Mouse (Mus musculus): ENCODE data around the gene Thada.

Gene Thada

DNA sequence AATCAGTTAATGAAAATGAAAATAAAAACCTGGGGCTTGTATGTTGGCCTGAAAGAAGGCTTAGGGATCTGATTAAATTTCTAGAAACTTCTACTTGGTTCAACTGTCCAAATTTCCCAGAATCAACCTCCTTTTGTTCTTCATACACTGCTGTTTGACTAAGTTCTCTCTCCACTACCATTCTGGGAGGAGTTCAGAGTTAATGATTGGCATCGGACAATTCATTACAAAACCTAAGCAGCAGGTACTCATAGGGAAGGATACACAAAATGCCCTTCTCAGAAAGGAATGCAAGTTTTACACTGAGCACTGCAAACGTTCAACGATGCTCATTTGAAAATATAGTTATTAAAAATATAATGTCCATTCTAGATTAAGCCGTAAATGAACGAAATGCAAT is 179.5 kb downstream of the Thada start:
- no peak for DNase-seq

DNA sequence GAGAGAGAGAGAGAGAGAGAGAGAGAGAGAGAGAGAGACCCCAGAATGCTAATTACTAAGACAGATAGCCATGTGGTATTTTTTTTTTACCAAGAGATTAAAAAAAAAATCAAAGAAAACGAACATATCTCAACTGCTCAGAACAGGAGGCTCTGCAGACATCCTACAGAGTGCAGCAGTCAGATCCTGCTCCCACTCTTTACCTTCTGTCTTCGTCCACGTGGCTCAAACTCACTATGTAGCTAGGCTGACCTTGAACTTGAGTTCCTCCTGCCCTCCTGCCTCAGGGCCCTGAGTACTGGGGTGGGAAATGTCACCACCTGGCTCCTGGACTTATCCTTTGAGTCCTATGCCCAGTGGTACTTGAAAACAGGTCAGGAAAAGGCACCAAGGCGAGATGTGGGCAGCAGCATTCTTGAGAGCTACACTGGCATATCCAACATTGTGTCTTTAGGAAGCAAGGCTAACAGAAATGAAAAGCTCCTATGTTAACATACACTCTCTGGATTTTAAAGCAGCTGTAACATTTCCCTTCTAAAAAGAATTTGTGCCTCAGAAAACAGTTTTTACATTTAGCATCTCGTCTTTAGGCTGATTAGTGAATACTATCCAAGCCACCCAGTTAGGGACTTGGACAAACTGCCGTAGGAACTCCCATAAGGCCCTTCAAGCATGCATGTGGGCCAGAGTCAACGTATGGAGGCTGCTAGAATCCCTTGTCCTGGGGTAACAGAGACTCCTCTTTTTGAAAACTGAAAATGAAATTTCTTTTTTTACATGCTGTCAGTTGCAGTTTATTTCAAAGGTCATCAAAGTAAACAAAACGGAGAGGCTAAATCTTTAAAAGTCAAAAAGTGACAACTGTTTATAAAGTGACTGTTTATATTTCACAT is 183.4 kb downstream of the Thada start:
- no peak for DNase-seq

DNA sequence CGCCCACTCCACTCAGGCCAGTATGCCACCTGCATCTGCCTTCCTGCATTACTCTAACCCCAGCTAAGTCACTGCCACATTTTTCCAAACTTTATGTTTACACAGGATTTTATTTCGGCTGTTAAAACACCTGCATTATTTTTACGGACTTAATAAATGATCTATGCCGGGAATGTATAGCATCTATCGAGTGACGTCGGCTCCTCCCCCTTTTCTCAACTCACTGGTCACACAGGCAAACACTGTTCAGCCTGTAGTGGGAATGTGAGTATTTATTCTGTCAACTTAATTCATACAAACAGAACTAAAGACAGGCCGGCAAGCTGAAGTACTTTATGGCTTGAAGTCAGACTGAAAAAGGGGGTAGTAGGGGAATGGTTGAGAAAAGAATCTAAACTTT is 187.0 kb downstream of the Thada start:
- DNase-seq, result no peak

DNA sequence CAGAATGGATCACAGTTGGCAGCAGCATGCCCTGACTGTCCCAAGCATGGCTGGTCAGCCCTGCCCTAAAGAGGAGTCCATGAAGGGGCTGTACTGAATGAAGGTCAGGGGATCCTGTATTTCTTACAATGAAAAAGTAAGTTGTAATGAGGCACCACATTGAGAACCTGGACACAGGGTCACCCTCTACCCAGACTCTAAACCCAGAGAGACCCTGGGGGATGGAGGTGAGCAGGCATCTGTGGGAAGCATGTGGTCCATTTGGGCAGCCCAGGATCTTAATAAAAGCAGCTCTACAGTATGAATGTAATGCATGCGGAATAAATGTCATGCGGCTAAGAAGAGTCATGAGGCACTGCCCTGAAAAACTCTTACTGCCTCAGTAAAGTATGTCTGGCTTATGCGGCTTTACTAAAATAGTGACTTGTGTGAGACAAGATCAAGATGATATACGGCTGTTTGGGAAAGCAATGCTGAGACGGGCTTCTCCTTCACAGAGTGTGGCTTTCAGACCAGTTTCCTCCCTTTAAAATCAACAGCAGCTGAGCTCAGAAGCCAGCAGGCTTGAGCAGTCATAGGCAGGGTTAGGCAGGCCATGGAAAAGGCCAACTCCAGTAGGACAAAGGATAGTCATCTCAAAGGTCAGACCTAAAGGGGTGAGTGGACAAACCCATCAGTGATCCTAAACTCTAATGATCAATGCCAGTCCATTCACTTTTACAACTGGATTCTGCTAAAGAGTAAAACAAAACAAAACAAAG is 187.6 kb downstream of the Thada start:
- DNase-seq, result no peak

DNA sequence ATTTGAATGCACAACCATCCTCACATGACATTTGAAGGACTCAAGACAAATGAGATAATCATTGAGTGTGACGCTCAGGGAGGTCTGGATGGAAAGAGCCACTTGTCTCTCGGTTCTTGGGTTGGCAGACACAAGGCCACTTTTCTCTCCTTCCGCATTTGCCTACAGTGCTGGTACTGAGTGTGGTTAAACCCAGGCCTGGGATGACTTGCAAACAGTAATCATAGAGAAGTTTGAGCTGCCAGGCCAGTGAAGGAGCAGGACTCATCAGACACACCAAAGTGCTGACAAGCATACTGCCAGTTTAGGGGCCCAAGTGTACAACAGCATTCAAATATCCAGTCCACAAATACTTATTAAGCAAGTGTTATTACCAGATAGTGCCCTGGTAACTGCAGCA is 191.0 kb downstream of the Thada start:
- no peak for DNase-seq

DNA sequence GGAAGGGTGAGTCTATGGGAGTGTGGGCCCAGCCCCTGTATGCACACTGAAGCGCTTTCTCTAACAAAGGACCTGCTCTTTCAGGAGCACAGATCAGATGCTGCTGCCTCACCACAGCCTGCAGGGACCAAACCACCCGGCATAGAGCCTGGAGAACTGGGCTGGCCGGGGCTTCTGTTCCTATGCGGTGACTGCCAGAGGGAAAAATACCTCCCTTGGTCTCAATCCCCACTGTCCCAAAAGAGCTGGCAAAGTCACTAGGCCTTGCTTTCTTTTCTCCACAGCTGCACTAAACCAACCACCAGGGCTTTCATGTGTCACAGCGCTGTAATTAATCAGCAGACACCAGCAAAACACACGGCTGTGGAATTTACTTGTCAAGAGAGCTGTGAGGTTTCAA is 191.8 kb downstream of the Thada start:
- DNase-seq, result no peak

DNA sequence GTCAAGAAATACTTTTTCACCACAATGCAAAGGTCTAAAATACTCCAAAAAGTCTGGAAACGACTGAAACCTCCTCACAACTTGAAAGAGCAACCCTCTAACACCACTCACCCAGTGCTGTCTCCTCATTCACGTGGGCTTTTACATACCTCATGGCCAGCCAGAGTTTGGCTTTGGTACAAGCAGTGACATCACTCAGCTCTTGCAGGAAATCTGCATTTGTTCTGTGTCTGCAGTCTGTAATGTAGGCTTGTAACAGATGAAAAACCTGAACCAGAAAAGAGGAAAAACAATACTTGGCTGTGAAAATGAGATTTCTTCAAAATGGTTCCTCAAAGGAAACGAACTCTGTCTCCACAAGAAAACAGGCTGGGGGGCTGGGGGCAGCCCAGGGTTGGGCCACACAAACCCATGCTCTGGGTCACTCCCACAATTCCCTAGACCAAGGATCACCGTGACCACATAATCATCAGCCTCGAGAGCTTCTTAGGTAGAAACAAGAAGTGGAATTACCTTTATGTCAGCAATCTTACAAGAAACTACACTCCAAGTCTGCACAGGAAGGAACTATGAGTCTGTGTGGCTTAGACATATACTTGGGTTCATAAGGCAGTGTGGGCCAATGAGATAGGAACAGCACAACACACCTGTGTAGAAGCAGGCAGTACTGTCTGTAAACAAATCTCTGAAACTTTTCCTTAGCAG is 193.3 kb downstream of the Thada start:
- no peak for DNase-seq

DNA sequence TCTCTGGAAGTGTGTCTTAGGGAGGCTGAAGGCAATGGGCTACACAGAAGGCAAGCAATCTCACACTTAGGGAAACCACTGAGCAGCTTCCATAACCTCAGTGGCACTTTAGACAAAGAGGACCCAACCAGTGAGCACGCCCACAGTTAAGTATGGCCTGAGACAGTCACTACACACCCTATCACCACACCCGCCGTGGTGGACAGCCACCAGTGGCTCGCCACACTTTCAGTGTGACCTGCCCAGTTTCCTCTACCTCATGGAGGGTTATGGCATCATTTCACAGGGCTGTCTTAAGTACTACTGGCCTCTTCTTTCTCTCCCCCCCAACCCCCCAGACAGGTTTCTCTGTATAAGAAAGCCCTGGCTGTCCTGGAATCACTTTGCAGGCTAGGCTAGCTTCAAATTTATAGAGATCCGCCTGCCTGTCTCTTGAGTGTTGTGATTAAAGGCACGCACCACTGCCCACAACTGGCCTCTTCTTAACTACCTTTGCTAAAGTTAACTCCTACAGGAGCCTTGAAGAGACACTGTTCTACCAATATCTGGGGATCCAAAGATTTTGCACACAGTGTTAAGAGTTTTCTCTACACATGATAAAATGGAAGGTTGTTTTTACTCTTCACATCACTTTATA is 194.3 kb downstream of the Thada start:
- DNase-seq, result no peak

DNA sequence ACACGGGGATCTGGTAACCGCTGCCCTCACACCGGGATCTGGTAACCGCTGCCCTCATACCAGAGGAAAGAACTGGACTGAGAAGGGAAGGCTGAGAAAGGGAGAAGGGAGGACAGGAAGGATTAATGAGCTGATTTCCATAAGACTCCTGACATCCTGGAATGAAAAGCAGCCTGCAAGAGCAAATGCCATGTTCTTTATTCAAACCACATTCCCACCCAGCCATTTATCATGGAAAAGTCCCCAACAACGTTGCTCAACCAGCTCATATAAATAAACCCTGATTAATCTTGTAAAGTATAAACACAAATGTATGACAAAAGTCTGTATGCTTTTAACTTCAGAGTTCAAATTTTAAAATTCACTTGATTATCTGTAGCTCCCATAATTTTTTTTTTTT is 196.3 kb downstream of the Thada start:
- peak in 1 of 2 experiments; percentile 42 for DNase-seq

DNA sequence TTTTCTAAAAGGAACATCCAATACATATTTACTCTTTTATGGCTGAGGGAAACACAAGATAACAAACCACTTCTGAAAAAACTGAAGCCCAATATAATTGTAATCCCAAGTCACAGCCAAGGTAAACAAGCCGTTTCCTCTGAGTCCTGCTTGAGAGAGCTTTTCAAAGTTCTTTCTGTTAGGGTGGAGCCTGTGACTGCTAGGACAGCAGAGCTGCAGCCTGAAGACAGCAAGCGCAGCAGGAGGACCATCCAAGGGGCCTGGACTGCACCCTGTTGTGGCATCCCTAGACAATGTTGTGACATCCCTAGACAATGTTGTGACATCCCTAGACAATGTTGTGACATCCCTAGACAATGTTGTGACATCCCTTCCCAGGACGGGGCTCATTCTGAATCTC is 197.6 kb downstream of the Thada start:
- DNase-seq, result peak; percentile 41 to 67

DNA sequence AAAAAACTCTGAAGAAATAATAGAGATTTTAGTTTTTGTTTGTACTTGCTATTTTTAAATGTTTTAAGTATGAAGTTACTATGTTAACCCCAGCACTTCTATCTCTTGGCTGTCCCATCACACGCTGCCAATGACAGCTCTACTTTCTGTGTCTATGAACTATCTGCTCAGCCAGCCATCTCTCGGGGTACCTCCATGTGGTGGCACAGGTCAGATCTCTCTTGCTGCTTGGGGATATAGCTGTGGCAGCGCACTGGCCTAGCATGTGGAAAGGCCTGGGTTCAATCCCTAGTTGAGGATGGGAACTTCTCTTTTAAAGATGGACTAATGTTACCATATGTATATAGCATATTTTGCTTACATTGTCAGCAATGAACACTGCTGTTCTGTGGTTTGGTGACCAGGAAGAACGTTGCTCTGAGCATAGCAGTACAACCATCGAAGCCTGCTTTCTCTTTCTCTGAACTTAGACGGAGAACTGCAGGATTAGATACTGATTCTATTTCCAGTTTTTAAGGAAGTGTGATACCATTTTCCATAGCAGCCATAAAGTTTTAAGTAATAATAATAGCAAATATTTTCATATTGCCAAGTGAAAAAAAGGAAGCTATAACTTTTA is 198.4 kb downstream of the Thada start:
- no peak for DNase-seq

DNA sequence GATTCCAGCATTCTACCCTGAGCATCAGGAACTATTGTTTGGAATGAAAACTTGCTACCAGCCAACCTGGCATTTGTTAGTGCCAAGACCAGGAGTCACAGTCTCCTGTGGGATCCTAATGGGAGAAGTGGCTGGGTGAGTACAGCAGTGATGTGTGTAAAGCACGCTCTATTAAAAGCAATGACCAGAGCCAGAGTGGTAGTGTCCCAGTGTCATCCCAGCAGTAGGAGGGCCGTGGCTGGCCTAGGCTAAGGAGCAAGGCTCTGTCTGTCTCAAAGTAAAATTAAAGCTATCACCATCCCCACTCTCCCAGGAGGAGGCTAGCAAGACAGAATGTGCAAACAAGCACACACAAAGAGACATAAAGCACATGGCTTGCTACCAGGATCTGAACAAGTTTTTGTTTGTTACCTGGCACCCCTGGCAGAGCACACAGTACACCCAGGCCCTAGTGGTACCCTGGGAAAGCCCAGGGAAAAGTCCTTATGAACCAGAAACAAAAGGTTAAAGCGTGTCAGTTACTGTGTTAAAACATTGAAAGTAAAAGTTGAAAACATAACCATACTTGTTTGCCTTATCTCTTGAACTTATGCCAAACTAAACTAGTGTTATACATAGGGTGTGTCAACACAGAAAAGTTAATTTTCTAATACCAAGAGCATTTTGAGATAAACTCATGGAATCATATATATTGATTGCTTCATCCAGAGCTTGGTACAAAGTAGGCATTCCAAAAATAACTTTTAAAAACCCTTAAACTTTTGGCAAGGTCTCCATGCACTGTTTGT is 199.7 kb downstream of the Thada start:
- no peak for DNase-seq

DNA sequence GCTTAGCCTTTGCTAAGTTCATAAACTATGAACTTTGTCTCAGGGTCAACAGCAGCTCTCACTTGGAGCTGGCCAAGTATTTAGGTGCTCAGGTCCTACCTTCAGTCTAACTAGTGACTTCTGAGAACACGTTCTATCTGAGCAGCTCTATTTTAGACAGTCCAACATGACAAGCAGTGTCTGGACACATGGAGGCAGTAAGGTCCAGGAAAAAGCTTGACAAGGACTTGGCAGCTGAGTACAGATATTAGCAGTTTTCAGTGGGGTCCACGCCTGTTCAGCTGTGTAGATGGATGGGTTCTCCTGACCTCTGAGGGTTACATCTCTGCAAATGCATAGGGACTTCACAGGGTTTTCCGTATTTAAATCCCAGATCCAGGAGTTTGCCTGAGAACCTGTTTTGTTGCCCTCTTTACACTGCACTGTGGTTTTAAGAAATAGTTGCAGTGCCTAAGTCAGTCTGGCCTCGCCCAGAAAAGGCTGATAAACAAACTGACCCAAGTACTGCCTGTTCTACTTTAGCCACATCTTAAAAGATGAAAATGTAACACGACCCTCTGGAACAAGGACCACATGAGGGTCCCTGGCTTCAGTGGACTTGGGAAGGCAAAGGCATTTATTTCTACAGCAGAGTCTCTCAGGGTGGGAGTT is 200.4 kb downstream of the Thada start:
- no peak for DNase-seq

DNA sequence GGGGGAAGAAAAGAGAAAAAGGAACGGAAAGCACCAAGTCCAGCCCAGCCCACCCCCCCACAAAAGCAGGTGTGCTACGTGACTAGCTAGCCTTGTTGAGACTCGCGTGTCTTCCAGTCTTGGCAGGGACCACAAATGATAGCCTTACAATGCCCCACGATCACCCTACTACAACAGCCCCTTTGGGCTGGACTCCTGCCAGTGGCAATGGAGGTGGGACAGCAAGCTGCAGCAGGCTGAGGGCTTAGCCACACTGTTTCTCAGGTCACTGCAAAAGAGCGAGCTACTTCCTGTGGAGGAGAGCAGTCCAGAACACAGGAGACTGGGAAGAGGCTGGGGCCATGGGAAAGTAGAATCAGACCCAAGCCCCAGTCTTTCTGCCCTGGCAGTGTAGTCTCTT is 201.7 kb downstream of the Thada start:
- DNase-seq, result no peak

DNA sequence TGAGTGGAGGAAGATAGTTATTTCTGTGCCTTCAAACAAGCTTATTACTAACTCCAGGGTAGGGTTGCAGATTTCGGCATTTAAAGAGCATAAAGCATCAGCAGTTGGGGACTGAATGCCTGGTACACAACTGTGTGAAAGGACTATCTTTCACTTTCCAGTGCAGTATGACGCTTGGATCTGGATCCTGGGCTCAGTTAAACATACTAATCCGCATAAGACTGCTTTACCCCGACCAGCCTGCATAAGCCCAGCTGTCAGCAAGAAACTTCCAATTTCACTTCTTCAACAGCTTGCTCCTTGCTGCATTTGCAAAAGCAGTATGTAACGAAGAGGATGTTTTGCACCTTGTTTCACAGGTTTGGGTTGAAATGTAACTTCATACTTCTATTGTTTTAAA is 202.4 kb downstream of the Thada start:
- no peak for DNase-seq

DNA sequence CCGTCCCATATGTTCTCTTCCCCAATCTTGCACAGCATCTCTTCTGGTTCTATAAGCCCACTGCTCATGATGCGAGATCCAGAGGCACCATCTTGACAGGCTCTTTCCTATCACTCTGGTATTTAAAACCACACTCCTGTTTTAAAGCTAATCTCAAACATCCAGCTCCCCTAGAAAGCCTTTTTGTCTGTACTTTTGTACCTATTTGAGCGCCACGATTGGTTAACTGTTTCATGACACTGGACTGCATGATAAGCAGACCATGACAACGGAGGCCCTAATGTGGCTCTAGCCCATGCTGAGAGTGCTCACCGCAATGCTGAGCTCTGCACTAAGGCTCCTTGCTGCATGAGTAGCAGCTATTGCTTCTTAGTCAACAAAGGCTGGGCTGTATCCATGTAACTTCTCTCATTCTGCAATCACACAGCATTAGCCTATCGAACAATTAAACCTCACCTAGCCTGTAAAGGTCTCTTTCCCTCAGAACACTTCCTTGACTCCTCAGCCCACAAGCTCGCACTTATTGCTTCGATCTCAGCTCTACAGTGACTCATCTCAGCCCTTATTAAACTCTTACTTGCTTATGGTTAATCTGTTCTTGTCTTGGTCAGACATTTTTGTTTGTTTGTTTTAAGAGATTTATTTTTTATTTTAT is 203.6 kb downstream of the Thada start:
- no peak for DNase-seq

DNA sequence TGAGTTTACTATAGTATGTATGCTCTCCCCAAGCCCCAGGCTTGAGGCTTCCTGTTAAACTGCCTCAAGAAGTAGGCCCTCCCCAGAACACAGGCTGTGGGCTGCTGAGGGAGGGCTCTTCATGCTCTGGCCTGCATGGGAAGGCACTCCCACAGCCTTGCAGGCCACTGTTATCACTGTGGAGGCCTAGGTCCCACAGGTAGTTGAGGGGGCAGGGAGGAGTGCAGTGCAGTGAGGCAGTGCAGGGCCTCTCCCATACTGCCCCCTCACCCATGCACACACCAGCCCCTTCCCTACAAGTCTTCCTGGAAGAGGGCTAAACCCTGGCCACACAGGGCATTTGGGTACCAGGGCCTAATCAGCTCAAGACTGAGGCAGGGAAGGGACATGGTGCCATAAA is 205.0 kb downstream of the Thada start:
- DNase-seq, result no peak

DNA sequence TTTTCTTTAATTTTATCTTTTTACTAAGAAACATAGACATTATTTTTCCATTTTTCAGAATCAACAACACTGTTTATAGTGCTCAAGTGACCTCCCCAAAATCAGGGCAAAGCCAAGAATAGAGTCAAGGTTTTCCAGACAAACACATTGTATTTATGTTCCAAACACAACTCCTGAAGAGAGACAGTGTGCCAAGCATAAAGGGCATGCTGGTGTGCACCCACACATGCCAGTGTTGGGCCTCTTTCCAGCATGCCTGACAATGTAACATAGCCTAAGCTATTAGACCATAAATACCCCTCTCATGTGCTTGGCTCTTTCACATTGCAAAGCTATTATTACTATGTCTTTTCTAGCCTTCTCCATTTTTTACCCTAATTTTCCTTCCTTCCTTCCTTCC is 205.8 kb downstream of the Thada start:
- DNase-seq, result no peak

DNA sequence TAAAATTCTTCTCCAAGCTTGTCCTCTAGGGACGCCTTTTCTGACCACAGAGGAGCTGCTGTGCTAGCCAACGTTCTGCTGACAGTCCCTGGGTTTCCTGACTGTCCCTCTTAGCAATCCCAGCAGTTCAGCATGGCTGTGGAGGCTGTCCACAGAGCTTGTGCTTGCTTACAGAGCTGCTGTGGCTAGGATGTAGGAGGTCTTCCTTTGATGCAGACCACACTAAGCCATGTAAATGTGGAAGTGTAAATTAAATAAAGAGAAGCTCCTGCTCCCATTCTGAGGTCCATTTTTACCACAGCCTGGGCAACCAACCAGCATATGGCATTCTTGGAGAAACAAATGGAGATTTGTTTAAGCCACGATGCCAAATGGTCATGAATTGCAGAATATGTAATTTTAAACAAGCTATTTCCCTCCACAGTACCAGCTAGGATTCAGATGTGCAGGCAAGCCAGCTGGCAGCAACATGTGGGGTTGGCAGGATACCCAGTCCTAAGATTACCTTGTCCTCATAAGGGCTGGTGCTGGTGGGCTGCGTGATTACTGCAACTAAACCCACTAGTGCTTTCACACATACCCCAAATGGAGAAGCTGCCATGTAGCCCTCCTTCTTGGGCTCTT is 207.3 kb downstream of the Thada start:
- DNase-seq, result no peak

DNA sequence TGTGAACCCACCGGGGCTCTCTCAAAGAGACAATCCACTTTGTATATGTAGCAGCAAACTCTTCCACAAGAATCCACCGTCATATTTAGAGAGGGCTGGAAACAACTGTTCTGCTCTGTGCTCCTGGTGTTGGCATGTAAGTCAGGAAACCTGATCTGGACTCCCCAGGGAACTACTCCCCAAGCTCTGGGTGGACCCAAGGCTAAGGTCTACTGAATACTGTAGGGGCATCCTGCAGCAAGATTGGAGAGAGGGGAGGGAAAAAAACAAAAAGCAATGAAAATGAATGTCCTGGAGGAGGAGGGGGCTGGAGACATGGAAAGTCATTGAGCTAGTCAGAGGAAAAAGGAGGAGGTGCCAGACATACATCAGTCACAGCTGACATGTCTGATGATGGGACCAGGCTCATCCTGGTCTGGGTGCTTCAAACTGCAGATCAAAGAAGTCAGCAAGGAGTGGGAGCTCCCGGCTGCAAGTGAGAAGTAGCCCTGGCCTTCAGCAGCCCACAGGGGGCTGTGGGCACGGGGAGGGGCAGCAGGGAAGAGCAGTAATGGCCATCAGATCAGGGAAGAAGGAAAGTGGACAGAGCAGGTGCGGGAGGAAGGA is 208.0 kb downstream of the Thada start:
- DNase-seq, result no peak
